Mouse (Mus musculus) gastrocnemius, postnatal 36 days (tissue): ENCODE data around the gene Zbtb9. TPM values are rescaled to one million over a fixed set of nuclear protein-coding genes. Genes with fewer than 3 reads are reported as not detected.
"Not testable (repeated sequence)": the region's sequence is repeated elsewhere in the genome, so short reads cannot be mapped to it uniquely, and the experiment has no call there.

Source experiments
- DNase-seq, 2 experiments: peaks; one replicate each; pipeline ENCODE4 v3.0.0; 2022
- intact Hi-C: fragments of 180-260 bp; cut with DNase I; formaldehyde crosslinking; loops from one replicate; pipeline ENCODE4 v1.15.1; 2025
- total RNA-seq, 2 experiments: library from RNA; stranded (reverse); gene quantifications; 2 replicates each; pipeline ENCODE4 v1.2.3; 2021

Gene Zbtb9
- total RNA-seq, 2 experiments from 2014 or later, result 0.94 TPM; not detected in 1

DNA sequence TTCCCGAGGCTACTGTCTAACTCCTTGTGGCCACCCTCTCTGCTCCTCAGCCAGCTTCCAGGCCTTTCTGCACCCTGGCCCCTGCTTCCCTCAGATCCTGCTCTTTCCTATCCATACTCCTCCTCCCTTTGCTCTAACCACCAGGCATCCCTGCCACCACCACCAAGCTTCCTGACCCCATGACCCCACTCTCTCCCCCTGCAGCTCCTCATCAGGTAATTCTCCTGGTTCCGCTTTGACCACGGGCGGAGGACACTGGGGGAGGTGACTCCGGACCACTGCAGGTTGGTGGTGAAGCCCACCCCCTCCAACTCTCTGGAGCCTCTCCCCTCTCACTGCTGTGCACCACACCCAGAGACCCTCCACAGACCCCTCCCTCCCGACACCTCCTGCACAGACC, 5.5 kb upstream of the Zbtb9 start:
- intact Hi-C loops, result no loop called here
- DNase-seq, result no peak

DNA sequence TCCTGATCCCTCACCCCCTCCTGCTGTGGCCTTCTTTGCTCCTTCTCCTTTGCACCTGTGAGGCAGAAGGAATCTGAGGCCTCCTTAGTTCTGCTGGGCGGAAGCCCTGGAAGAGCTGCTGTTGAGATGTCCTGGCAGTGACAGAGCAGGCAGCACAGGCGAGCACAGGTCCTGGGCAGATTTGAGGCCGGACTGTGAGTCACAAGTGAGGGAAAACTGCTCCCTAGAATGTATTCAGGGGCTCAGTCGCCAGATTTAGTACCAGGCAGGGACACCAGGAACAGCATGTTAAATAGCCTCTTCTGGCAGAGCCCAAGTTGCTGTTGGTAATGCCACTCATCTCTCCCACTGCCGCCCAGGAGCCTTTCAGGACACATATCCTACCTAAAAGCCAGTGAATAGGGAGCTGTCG, 4.8 kb upstream of the Zbtb9 start:
- intact Hi-C loops, result no loop called here
- DNase-seq, result no peak

DNA sequence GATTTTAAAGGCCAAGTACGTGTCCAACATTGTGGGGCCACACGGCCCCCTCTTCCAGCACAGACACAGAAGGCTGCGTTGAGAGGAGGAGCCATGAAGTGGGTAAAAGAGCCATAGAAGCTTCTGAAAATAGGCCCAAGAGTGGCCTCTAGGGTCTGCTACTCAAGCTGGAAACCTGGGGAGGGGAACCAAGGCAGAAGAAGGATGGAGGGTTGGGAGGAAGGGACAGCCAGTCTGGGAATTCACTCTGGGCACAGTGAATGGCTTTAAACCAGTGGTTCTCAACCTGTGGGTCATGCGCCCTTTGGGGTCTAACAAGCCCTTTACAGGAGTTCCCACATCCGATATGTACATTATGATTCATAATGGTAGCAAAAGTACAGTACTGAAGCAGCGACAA, 3.7 kb upstream of the Zbtb9 start:
- intact Hi-C loops, result no loop called here
- DNase-seq, result no peak

DNA sequence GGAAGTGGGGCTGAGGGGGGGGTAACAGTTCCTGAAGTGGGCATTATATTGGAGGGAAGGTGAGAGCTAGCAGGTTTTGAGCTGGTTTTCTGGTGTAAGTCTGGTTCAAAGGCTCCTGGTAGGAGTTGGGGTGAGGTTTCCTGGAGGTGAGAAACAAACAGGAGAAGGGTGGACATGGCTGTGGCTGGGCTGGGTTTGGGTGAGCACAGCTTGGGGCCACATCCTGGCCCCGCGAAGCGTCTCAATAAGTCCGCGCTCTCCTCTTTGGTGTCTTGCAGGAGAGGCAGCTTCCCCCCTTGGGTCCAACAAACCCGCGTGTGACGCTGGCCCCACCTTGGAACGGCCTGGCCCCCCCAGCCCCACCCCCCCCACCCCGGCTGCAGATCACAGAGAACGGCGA, 2.7 kb upstream of the Zbtb9 start:
- intact Hi-C loops, result no loop called here
- DNase-seq, result no peak

DNA sequence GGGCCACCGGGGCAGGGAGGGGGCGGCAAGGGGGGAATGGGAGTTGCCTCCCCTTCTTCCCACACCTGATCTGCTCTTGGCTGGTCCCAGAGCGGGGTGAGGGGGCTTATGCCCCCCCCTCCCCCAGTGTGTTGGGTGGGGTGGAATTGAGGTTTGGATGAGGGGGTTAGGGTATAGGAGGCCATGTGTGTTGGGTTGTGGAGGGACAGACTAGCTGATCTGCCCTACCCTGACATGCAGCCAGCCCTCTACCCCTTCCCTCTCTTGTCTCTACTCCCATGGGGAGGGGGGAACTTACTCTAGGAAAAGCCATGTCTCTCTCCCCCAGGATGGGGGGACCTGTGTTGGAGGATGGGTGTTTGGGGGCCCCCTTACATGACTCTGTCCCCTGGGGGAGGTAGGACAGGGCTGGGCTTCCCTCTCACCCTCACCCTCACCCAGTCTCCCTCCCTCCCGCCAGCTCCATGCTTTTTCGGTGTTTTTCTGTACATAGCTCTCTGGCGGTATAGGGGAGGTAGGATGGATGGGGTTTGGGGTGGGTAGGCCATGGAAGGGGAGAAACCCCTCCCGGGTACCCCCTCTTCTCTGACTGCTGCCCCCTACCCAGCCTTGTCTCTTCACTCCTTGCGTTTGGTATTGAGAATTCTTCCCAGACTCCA, 1.6 kb upstream of the Zbtb9 start:
- no peak for DNase-seq

DNA sequence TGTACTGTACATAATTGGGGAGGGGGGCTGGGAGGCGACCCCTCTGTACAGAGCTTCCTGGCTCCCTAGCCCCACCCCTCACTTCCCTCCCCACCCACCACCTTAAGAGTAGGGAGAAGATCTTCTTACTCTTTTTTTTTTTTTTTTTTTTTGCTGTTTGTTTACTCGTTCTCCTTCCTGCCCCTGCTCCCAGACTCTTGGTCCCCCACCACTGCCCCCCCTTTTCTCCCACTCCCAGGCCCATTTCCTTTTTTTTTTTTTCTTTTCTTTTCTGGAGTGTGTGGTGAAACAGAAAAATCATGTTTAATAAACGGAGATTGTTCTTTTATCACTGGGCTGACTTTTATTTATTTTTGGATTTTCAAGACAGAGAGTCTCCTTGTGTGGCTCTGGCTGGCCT, 860 bp upstream of the Zbtb9 start:
- intact Hi-C loops, result loop anchor here (2.0 kb wide), 1 partner anchor 55 kb away; the partner anchor contains the start of gene Kifc5b
- DNase-seq, result no peak

More for the DNA sequence above, 1.6 kb upstream of the Zbtb9 start:
- intact Hi-C loops, result no loop called here

DNA sequence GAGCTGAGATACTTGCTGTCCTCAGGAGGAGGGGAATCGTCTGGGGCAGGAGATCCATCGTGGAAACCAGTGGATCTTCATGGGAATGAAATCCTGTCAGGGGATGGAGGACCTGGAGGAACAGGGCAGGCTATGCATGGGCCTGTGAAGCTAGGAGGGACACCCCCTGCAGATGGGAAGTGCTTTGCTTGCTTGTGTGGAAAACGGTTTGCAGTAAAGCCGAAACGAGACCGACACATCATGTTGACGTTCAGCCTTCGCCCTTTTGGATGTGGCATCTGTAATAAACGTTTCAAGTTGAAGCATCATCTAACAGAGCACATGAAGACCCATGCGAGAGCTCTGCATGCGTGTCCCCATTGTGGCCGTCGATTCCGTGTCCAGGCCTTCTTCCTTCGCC, 1.6 kb downstream of the Zbtb9 start:
- intact Hi-C loops, result no loop called here

DNA sequence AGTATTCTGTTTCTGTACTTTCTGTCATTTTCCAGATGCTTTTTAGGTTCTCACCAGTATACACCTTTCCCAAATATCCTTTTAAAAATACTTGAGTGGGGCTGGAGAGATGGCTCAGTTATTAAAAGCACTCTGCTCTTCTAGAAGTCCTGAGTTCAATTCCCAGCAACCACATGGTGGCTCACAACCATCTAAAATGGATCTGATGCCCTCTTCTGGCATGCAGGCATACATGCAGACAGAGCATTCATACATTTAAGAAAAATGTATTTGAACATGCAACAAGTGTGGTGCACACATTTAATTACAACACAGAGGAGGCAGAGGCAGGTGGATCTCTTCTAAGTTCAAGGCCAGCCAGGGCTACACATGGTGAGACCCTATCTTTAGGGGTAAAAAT, 2.4 kb downstream of the Zbtb9 start:
- intact Hi-C loops, result no loop called here
- no peak for DNase-seq

More for the DNA sequence above, 1.6 kb downstream of the Zbtb9 start:
- DNase-seq, result no peak

DNA sequence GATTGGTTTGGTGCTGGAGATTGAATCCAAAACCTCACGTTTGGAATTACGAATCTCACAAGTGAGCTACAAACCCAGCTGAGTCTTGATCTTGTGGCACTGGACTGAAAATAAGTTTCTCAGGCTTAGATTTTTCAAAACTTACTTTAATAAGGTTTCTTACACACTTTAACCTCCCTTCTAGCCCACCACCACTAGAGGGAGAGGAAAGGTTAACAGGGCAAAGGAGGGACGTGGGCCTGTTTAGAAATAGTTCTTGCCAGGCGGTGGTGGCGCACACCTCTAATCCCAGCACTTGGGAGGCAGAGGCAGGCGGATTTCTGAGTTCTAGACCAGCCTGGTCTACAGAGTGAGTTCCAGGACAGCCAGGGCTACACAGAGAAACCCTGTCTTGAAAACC, 4.4 kb downstream of the Zbtb9 start:
- intact Hi-C loops, result not testable (repeated sequence)

DNA sequence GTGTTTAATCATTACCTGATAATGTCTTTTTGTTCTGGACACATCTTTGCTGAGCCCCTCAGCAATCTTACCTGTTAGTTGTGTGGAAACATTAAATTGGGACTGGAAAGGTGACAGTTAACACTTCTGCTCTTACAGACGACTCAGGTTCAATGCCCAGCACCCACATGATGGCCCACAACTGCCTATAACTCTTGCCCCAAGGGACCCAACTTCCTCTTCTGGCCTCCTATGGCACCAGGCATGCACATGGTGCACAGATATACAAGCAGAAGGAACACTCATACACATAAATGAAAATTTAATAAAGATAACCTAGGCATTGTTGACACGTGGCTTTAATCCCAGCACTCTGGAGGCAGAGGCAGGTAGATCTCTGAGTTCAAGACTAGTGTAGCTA, 6.5 kb downstream of the Zbtb9 start:
- intact Hi-C loops, result no loop called here
- no peak for DNase-seq

More for the DNA sequence above, 4.4 kb downstream of the Zbtb9 start:
- DNase-seq, result not testable (repeated sequence)

DNA sequence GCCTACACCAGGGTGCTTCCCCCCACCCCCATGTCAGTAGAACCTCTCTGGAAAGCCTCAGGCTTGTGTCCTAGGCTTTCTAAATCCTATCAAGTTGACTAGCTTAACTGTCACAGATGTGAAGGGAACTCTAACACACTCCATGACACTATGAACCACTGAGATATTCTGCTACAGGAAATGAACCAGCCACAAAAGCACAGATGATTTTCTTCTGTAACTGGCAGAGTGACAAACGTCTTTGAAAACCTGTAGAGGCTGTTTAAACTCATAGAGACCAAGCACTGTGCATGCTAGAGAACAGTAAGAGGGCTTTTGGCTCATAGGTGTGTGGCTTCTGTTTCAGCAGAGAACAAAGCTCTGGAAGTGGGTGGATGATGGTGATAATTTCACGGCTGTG, 8.1 kb downstream of the Zbtb9 start:
- intact Hi-C loops, result no loop called here
- no peak for DNase-seq

DNA sequence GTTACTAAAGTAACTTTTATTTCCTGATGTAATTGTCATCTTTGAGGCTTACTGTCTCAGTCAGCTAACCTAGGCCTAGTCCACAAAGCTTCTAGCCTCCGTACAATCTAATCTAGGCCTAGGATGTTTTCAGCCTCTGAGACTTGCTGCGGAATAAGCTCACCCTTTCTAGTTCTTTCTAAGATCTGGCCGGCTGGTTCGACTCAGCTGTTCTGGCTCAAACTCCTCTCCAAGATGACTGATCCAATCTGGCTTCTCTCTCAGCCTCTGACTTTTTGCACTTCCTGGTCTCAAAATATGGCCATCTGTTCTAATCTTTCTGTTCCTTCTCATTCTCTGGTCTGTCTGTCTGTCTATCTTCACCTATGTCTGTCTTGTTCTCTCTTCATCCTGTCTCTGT, 10.4 kb downstream of the Zbtb9 start:
- intact Hi-C loops, result no loop called here
- DNase-seq, result no peak

DNA sequence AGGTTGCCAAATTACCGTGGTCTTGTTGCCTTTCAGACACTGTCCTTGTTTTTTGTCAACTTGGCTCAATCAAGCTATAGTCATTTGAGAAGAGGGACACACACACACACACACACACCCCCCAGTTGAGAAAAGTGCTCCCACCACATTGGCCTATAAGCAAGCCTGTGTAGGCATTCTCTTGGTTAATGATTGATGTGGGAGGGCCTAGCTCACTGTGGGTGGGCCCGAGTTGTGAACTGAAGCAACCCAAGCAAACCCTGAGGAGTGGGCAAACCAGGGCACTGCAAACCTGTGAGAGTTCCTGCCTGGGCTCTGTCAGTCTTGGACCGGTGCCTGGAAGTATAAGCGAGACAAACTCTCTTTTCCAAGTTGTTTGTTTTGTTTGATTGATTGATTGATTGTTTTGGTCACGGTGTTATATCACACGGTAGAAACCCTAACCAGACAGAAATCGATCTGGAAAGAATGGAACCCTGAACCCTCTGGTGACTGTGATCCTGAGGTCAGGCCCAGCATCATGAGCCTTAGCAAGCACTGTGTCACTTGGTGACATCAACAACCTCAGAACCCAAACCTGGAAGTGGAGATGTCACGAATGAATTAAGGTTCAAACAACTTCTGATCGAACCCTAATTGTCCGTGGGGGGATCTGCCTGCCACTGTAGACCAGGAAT, 12.7 kb downstream of the Zbtb9 start:
- intact Hi-C loops, result no loop called here
- DNase-seq, result no peak

DNA sequence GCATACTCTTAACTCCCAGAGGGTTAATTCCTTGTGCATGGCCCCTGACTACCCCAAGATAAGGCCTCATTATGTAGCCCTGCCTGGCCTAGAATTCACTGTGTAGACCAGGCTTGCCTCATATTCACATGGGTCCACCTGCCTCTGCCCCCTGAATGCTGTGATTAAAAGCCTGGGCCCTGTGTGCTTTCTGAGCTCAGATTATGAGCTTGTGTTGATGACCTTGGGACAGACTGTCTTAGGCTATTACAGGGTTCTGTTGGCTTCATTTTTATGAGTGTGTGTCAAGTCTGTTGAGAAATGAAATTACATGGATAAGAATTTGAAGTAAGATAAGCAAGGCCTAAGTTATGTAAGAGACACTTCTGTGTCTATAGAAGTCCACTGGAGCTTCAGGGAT, 17.6 kb downstream of the Zbtb9 start:
- DNase-seq, result no peak
- intact Hi-C loops, result no loop called here

DNA sequence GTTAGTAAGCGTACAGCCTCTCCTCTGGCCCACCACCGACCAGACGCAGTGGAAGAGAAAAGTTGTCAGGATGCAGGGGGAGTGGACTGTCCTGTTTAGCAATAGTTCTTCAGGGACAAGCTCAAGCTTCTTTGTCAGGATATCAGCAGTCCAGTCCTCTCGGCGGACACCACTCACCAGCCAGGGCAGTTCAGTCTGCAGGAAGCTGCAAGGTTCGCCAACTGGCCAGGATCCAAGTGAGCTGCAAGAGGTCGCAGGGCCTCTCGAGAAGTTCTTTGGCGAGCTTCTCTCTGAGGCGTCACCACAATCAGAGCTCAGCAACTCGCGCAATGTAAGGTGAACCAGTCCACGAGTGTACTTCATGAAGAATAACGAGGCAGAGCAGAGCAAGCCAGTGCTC, 21.4 kb downstream of the Zbtb9 start:
- intact Hi-C loops, result no loop called here
- peak; percentile 36 to 46 for DNase-seq

DNA sequence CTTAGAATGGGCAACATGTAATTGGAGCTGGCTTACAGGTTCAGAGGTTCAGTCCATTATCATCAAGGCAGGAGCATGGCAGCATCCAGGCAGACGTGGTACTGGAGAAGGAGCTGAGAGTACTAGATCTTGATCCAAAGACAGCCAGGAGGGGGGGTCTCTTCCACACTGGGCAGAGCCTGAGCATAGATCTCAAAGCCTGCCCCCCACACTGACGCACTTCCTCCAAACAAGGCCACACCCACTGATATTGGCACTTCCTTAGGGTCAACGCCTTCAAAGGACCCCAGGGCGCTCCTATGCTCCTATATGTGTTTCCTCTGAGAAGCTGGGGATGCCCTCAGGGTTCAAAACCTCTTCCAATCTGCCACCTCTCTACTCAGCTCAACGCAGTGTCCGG, 22.0 kb downstream of the Zbtb9 start:
- intact Hi-C loops, result no loop called here
- DNase-seq, result no peak

DNA sequence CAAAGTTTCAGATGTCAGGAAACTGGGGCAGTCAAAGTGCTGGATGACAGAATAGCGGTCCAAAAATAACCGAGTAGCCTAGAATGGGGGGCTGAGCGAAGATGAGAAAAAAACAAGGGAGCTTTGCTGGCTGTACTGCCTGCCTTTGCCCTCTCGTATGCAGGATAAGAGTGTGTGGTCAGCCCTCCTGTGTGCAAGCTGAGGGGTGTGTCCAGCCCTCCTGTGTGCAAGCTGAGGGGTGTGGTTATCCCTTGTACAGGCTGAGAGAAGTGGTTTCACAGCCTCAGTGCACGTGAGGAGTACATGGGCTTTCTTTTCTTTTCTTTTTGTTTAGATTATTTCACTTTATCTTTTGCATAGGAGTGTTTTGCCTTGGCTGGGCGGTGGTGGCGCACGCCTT, 22.6 kb downstream of the Zbtb9 start:
- intact Hi-C loops, result no loop called here
- DNase-seq, result no peak

DNA sequence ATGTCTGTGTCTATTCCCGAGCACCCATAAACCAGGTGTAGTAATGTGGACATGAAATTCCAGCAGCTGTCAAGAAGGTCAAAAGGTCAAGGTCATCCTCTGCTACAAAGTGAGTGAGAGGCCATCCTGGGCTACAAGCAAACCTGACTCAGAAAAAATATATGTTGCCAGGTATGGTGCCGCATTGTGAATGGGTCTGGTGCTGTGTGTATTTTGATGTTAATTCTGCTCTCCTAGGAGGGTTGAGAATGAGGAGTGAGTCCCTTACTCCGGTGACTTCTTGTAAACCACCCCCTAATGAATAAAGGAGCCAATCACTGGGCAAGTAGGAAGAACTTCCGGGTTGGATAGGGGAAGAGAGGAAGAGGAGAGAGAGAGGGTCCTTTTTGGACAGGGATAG, 24.7 kb downstream of the Zbtb9 start:
- no peak for DNase-seq
- intact Hi-C loops, result no loop called here

DNA sequence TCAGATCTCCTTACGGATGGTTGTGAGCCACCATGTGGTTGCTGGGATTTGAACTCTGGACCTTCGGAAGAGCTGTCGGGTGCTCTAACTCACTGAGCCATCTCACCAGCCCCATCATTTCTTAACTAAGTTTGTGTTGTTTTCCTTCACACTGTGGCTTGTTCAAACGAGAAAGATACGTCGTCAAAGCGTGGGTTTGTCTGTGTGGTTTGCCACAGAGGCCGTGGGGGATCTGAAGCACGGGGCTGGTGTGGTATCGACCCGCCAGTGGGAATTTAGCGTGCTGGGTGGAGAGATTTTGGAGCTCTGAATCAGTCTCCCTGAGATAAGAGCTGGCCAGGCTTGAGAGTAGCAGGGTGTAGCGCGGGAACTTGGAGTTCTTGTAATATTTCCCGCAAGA, 25.3 kb downstream of the Zbtb9 start:
- no peak for DNase-seq
- intact Hi-C loops, result no loop called here

DNA sequence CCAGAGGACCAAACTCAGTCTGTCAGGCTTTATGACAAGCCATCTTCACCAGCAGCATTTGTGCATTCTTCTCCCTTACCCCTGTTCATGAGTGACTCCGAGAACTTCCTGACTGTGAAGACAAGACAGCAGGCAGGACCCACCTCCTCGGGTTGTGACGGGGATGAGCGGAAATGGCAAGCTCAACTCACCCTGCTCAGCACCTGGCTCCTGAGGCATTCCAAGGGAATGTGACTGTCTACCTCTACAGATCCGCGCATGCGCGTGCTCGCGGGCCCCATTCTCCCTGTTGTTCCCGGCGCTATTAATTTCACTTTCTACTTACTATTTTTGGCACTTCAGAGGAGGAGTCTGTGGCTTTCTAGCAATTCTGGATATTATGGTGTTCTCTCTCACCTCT, 27.0 kb downstream of the Zbtb9 start:
- no peak for DNase-seq
- intact Hi-C loops, result no loop called here

DNA sequence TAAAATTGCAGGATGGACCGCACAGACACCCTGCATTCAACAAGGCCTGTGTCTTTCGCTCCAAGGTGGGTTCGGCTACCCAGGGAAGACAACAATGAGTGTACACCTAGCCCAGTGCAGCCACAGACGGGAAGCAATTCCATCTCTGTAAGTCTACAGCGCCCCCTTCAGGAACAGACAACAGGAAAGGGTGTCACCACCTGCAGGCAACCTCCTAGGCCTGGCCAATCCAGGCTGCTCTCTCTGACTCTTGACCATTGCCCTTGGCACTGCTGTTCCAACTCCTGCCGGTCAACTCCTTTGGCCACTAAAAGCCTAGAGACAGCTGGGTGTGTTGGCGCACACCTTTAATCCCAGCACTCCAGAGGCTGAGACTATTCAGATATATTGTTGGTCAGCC, 28.2 kb downstream of the Zbtb9 start:
- intact Hi-C loops, result no loop called here
- DNase-seq, result no peak

DNA sequence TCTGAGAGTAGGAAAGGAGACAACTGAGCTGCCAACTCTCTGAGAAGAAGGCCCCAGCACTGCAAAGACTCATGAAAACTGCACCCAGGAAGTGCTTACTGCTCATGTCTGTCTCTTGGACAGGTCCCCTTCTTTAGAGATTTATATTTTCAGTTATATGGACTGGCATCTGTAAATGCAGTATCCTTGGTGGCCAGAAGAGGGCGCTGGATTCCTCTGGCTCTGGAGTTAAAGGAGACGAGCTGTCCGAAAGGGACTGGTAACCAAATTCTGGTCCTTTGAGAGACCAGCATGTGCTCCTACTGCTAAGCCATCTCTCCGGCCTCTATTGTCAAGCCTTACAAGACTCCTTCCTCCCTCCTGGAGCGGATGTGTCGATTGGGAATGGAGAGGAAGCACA, 28.9 kb downstream of the Zbtb9 start:
- no peak for DNase-seq
- intact Hi-C loops, result no loop called here

DNA sequence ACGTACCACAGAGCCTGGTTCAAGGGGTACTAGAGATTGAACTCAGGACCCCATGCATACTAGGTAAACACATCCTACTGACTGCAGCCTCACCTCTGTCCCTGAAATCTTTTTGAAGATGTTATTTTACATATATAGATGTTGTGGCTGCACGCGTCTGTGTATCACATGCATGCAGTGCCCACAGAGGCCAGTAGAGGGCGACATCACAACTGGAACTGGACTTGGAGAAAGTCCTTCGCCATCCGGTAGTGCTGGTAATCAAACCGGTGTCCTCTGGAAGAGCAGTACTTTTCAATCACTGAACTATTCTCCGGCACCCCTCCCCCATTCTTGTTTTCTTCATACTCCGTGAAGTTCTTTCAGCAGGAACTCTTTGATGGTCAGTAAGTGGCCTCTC, 31.5 kb downstream of the Zbtb9 start:
- peak; percentile 40 to 51 for DNase-seq
- intact Hi-C loops, result no loop called here
